Mouse (Mus musculus) CH12F3 (cell line): ENCODE data around the gene Atxn1.

ENCODE experiments used
- in situ Hi-C: fragments of 300-500 bp; cut with MboI; formaldehyde crosslinking; loops from 2 replicates; pipeline ENCODE4 v1.14.3; 2020; ENCODE audit warnings: low sequenced_read_pairs

The Atxn1 gene

DNA sequence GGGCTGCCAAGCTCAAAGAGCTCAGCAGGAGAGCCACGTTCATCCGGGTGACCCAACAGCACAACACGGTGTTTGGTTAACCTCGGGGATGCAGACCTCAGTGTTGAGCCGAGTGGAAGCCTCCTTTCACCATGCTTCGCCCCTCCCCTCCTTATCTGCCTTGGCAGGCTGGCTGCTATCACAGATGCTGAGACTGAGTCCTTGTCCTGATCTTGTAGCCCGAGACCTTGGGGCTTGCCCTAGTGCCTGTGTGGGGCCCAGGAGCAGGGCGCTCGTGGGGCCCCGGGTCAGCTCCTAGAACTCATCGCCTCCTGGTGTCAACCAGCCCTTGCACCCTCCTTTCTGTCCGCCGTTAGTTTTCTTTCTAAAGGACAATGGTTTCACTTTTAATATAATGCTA lies 418.8 kb downstream of the Atxn1 start:
- in situ Hi-C loops = loop anchor here (10.0 to 25.0 kb wide), 2 partner anchors 709 to 1091 kb away; no protein-coding TSS in a partner anchor

DNA sequence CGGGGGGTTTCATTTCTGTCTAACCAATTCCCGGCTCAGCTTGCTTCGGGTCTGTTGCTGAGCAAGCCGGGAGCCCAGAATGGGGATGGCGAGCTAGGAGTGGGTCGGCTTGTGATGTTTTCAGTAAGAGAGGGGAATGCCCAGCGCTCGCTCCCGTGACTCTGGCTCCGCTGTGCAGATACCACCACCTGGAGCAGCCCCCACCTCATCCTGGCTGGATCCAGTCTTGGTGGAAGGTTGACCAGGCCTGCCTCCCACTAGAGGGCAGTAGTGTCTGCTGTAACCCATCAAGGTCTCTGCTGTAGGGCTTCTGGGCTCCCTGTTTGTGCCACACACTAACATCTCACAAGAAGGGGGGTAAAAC lies 425.6 kb downstream of the Atxn1 start:
- in situ Hi-C loops = loop anchor here (25.0 kb wide), 1 partner anchor 1098 kb away; no protein-coding TSS in a partner anchor

GRCm38 (mm10) chr13:45538532-45539204 lies 426.1 kb downstream of the Atxn1 start:
- in situ Hi-C loops = loop anchor here (25.0 kb wide), 1 partner anchor 1099 kb away; no protein-coding TSS in a partner anchor

GRCm38 (mm10) chr13:45538091-45538490 lies 426.7 kb downstream of the Atxn1 start:
- in situ Hi-C loops = loop anchor here (25.0 kb wide), 1 partner anchor 1099 kb away; no protein-coding TSS in a partner anchor

- in situ Hi-C loops = loop anchor here (25.0 kb wide), 1 partner anchor 1100 kb away; no protein-coding TSS in a partner anchor
Measured at GRCm38 (mm10) chr13:45537110-45537509, 427.7 kb downstream of the Atxn1 start.

GRCm38 (mm10) chr13:45535731-45536453 lies 428.9 kb downstream of the Atxn1 start:
- in situ Hi-C loops = loop anchor here (25.0 kb wide), 1 partner anchor 1101 kb away; no protein-coding TSS in a partner anchor

DNA sequence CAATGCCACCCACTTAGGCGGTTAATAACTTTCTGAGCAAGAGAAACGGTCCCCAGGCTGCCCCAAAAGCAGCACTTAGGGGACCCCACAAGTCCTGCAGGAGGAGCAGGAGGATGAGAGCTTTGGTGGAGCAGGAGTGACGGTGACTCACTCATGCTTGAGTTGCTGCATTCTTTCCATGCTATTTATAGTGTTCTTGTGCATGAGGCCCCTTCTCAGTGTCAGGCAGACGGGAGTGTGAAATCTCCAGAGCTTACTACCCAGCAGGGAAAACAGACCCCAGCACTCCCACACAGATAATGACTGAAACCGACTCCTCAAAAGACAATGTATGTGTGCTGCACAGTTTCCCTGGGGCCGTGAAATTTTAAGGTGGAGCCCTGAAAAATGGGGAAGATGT lies 434.1 kb downstream of the Atxn1 start:
- in situ Hi-C loops = loop anchor here (25.0 kb wide), 1 partner anchor 1107 kb away; no protein-coding TSS in a partner anchor

- in situ Hi-C loops = loop anchor here (25.0 kb wide), 1 partner anchor 1109 kb away; no protein-coding TSS in a partner anchor
Measured at GRCm38 (mm10) chr13:45528787-45529186, 436.0 kb downstream of the Atxn1 start.

GRCm38 (mm10) chr13:45527232-45527964 lies 437.4 kb downstream of the Atxn1 start:
- in situ Hi-C loops = loop anchor here (25.0 kb wide), 1 partner anchor 1110 kb away; no protein-coding TSS in a partner anchor

- in situ Hi-C loops = loop anchor here (25.0 kb wide), 1 partner anchor 1111 kb away; no protein-coding TSS in a partner anchor
Measured at GRCm38 (mm10) chr13:45526230-45526629, 438.6 kb downstream of the Atxn1 start.

DNA sequence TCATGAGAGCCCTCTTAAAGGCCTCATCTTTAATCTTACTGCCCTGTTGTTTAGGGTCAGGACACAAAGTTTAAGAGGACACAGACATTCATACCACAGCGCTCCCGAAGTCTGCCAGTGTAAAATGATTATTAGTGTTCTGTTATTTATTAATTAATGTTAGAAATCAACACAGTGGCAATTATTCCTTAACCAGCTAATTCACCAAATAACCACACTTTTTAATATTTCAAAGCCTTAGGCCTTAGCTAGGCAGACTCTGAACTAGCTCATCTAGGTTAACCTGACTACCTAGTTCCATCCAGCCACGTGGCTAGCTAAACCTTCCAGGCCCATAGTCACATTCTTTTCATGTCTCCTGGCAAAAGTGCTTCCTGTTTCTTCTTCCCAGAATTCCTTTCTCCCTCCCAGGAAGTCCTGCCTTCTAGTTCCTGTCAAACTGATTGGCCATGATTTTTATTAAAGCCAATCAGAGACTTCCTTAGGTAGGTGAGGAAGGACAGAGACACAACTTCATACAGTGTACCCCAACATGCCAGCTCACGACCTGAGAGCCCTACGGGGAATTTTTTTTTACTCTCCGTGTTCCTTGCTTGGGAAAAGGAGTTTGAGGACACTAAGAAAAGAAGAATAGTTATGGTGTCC lies 439.9 kb downstream of the Atxn1 start:
- in situ Hi-C loops = loop anchor here (25.0 kb wide), 1 partner anchor 1112 kb away; no protein-coding TSS in a partner anchor

DNA sequence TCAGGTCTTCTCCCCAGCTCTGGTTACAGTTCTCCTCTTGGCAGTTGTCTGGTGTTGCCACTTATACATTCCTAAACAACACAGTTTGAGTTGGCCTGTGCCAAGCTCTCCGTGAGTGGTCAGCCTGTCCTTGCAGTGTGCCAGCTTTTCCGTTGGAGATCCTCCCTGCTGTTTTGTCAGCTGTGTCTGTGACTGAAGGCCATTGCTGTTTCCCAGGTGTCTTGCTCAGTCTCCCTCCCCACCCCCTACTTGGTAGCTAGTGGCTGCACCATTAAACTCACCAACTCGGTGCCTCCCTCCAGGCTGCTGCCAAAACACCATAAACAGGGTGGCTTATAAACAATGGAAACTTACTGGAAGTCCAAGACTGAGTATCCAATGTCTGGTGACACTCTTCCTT lies 440.5 kb downstream of the Atxn1 start:
- in situ Hi-C loops = no loop called here

DNA sequence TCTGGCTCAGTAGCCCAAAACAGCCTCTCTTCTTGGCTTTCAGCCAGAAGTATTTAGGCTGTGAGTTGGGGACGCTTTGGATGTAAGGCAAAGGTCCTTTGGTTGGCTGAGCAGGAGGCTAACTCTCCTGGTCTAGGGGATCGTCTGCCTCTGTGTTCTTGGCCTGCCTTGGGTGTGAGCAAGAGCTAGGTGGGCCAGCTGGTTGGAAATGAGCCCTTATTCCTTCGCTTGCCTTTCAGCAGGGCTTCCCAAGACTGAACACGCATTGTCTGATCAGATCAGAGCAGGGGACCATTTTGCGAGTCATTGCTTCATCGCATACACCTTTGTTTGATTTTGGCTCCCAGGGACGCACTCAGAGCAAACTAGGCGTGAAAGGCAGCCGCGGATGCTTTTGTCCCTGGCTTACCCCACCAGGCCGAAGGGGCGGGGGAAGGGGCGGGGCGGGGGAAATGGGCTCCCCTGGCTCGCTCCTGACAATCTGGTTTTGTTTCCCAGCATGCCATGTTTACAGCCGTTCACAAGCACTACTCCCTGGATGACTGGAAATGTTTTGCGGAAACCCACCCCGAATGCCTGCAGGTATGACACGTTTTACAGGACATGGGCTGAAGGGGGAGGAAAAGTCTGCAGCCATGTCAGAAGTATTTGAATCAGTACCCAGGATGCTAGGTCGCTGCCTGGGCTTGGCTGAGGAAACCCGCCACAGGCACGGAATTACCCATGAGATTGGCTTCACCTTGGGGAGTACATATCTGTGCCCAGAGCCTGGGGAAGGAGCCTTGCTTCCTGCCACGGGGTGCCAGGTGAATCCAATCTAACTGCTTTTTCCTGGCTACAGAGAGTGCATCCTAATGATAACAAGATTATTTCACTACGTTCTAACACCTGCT lies 448.1 kb downstream of the Atxn1 start:
- in situ Hi-C loops = no loop called here

DNA sequence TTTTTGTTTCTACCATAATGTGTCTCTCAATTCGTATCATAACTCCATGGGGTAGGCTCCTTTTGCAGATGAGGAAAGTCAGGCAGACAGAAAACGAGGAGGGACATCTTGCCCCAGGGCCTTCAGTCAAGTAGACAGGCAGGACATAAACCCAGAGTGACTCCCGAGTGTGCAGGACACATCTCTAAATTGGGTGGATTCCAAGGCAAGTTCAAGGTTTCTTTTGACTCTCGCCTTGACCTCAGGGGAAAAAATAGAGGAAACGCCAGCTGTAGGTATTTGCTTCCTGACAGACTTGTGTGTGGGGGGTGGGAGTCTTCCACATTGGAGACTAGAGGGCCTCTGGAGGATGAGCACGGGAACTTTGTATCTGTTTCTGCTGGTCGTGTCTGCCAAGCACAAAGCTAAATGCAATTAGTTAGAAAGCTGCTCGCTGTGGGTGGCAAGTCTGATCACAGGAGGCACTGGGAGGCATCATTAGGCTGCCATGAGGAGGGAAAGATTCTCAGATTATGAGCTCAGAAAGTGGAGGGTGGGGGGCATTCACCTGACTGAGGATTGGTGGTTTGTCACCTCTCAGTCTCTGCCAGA lies 449.9 kb downstream of the Atxn1 start:
- in situ Hi-C loops = no loop called here

DNA sequence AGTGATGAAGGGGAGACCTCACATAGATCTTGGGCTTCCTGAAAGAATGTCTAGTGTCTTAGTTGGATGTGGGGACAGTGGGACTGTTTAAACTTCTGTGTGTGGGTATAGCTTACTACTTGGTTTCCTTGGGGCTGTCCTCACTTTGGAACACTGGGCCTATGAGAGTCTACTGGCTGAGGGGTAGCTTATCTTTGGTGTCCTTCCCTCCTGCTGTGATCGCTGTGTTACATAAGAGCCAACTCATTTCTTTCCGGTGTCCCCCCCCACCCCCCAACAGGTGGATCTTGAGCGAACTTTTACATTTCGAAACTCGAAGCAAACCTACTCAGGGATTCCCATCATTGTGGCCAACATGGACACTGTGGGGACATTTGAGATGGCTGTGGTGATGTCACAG lies 450.7 kb downstream of the Atxn1 start:
- in situ Hi-C loops = no loop called here

DNA sequence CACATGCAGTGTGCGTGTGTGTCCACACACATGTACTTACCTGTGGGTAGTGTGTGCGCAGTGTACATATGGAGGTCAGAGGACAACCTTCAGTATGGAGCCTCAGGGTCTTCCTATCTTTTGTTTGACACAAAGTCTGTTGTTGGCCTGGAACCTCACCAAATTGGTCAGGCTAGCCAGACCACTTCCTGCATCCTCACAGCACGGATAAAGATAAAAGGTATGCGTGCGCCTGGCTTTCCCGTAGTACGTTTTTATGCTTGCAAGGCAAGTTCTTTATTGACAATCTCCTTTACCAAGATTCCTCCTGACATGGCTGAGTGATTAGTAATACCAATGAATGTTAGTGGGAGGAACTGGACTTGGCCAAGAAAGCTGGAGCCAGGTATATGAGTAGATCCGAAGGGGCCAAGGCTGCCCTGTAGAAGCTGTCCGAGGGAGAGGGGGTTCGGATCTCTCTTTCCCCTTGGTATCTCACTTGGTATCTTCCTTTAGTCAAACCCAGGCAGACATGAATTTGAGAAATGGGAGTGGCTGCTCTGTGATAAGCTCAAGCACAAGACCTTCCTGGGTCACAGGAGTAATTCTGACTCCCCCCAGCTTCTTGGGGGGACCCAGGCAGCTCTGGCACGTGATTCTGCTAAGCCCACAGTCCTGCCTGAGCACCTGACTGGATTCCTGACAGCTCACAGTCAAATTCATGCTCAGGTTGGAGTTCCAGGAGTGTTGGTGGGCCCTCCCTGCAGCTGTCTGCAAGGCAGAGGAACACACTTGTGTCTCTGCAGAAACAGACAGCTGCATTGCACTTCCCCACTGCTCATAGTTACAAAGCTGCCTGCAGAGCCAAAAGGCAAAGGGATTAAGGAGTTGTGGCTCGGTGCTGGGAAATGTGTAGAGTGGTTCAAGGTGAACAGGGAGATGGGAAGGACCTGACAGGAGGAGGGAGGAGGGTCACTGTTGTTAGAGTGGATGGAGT lies 451.5 kb downstream of the Atxn1 start:
- in situ Hi-C loops = no loop called here

DNA sequence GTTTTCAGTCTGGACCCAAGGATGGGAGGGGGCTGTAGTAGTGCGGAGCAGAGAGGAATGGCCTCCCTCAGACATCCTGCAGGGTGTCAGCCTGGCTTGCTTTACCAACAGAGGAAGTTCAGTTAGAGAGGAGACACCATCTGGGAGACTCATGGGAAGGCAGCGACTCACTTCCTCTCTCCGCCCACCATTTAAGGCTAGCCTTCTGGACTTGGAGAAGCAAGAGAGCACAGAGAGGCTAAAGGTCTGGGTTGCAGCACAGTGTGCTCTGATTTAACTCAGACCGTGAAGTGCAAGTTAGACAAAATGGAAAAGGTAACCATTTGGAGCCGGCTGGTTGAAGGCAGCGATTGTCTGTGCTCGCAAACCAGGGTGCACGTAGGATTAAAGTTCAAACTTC lies 452.3 kb downstream of the Atxn1 start:
- in situ Hi-C loops = no loop called here
